Mouse (Mus musculus) cerebellum, adult 2 months (tissue): ENCODE data around the gene Trim34a.

ENCODE experiments used
- CTCF ChIP-seq: fragments of 200-500 bp; IDR thresholded peaks from 2 replicates; pipeline ENCODE4 v1.5.1; 2011; ENCODE audit warnings: low read depth, mild to moderate bottlenecking, control low read depth, low read length, moderate library complexity, borderline replicate concordance; ENCODE audit not compliant: insufficient read depth
- POLR2A ChIP-seq: fragments of 200-500 bp; IDR thresholded peaks from 2 replicates; pipeline ENCODE4 v1.6.1; 2011; ENCODE audit warnings: low read length, control low read depth, borderline replicate concordance; ENCODE audit not compliant: insufficient read depth

- peak; percentile 5; the same call in 1 of the 2 replicates for TF ChIP-seq CTCF
- no peak for TF ChIP-seq POLR2A
Measured at GRCm38 (mm10) chr7:104231203-104231602, 13.1 kb upstream of the Trim34a start.
